Mouse (Mus musculus) forebrain, embryonic 14.5 days (tissue): ENCODE data around the gene Gpx4. TPM values are rescaled to one million over a fixed set of nuclear protein-coding genes. Genes with fewer than 3 reads are reported as not detected.

Experiments
- ATAC-seq: fragments of 200-750 bp; cut with Nextera tagmentation; 2 replicates; pipeline ENCODE4 v1.8.0; 2017; ENCODE audit warnings: mild to moderate bottlenecking, moderate library complexity
- DNase-seq: peaks from one replicate; pipeline ENCODE4 v3.0.0-alpha.2; 2015; ENCODE audit warnings: low spot score
- H3K27ac ChIP-seq: fragments of 300-500 bp; sonication (generic); 2 replicates; pipeline ENCODE4 v1.5.1; 2014; ENCODE audit warnings: low read depth, mild to moderate bottlenecking, control low read depth, low read length, moderate library complexity
- H3K27me3 ChIP-seq: fragments of 300-500 bp; sonication (generic); replicated peaks from 2 replicates; pipeline ENCODE4 v1.6.1; 2014; ENCODE audit warnings: low read length, control low read depth, mixed read lengths; ENCODE audit not compliant: control insufficient read depth, insufficient read depth
- H3K36me3 ChIP-seq: fragments of 300-500 bp; sonication (generic); 2 replicates; pipeline ENCODE4 v1.6.1; 2014; ENCODE audit warnings: low read length, control low read depth; ENCODE audit not compliant: control insufficient read depth, insufficient read depth
- H3K4me1 ChIP-seq: fragments of 300-500 bp; sonication (generic); 2 replicates; pipeline ENCODE4 v1.6.1; 2014; ENCODE audit warnings: antibody characterized with exemption, low read length, control low read depth; ENCODE audit not compliant: control insufficient read depth, insufficient read depth
- H3K4me2 ChIP-seq: fragments of 300-500 bp; sonication (generic); 2 replicates; pipeline ENCODE4 v1.6.1; 2014; ENCODE audit warnings: mild to moderate bottlenecking, control low read depth, low read length
- H3K4me3 ChIP-seq: fragments of 300-500 bp; sonication (generic); 2 replicates; pipeline ENCODE4 v1.5.1; 2014; ENCODE audit warnings: low read depth, low read length, control low read depth
- H3K9ac ChIP-seq: fragments of 300-500 bp; sonication (generic); 2 replicates; pipeline ENCODE4 v1.6.1; 2014; ENCODE audit warnings: mild to moderate bottlenecking, low read length, control low read depth, moderate library complexity
- H3K9me3 ChIP-seq: fragments of 300-500 bp; sonication (generic); replicated peaks from 2 replicates; pipeline ENCODE4 v1.6.1; 2016; ENCODE audit warnings: low read length, control low read depth, mixed read lengths; ENCODE audit not compliant: control insufficient read depth
- WGBS: fragments of 180-500 bp; shearing (Covaris S2); extraction: QIAGEN DNeasy Blood & Tissue Kit; methylation state at CpG from one replicate; pipeline ENCODE4 v1.1.7; 2014; 5-methylcytosine and 5-hydroxymethylcytosine counted together
- polyA plus RNA-seq: library from polyadenylated mRNA; unstranded; fragments of >200 nt; fragmentation: Nextera tagmentation; extraction: Ambion mirVana; gene quantifications from 2 replicates; pipeline ENCODE4 v1.2.1, GENCODE M21; 2014

The Gpx4 gene
- polyA plus RNA-seq, 1 experiment from 2014 or later, result 632 TPM

GRCm38 (mm10) chr10:80014484-80015290 lies 32.3 kb upstream of the Gpx4 start:
- no peak overlapping the region for H3K4me2 ChIP-seq
- peaks cover 36% of the 10 kb centered on the region for H3K27me3 ChIP-seq
- H3K27ac ChIP-seq, result no peak overlapping the region

GRCm38 (mm10) chr10:80015583-80015982 lies 31.4 kb upstream of the Gpx4 start:
- H3K27ac ChIP-seq, result no peak overlapping the region
- no peaks in the 10 kb centered on the region for H3K4me1 ChIP-seq
- no peak overlapping the region for H3K4me2 ChIP-seq
- H3K9me3 ChIP-seq, result peaks cover 6% of the 10 kb centered on the region; the same call in 1 of the 2 replicates
- 79% methylated on average over 10 of the region's 10 CpGs for WGBS
- no peak overlapping the region for H3K4me3 ChIP-seq
- DNase-seq (no peak), ATAC-seq (no peak)
- peaks cover 44% of the 10 kb centered on the region for H3K27me3 ChIP-seq
- H3K9ac ChIP-seq, result no peak overlapping the region
- peaks cover 3% of the 10 kb centered on the region; the same call in 1 of the 2 replicates for H3K36me3 ChIP-seq

More at GRCm38 (mm10) chr10:80014484-80015290, 32.3 kb upstream of the Gpx4 start:
- Histone ChIP-seq H3K9ac (no peak overlapping the region), H3K4me3 (no peak overlapping the region), H3K9me3 (peaks cover 8% of the 10 kb centered on the region; the same call in 1 of the 2 replicates), H3K36me3 (peaks cover 3% of the 10 kb centered on the region; the same call in 1 of the 2 replicates), H3K4me1 (no peaks in the 10 kb centered on the region)
- WGBS, result 22% methylated on average over 28 of the region's 28 CpGs
- ATAC-seq (no peak), DNase-seq (no peak)

- 0 out of 2 replicates have a peak, but pooled peaks cover 2% of the 10 kb centered on the region for H3K9me3 ChIP-seq
- 72% methylated on average over 11 of the region's 11 CpGs for WGBS
- H3K9ac ChIP-seq, result no peak within 1 kb of the TSS
- ATAC-seq, result no peak
- H3K4me1 ChIP-seq, result no peaks in the 10 kb centered on the region
- no peak within 1 kb of the TSS for H3K27ac ChIP-seq
- H3K27me3 ChIP-seq, result peaks cover 41% of the 10 kb centered on the region
- no peaks in the 10 kb centered on the region for H3K36me3 ChIP-seq
- no peak within 1 kb of the TSS for H3K4me3 ChIP-seq
- H3K4me2 ChIP-seq, result no peak within 1 kb of the TSS
- no peak for DNase-seq
These were observed 30.5 kb upstream of the Gpx4 start, which contains the start of gene Arhgap45 for GRCm38 (mm10) chr10:80016511-80016910. Gene Arhgap45 (plus strand): TSS chr10:80016653.

GRCm38 (mm10) chr10:80016931-80017330 lies 30.0 kb upstream of the Gpx4 start:
- Histone ChIP-seq H3K36me3 (no peaks in the 10 kb centered on the region), H3K9ac (no peak overlapping the region), H3K27me3 (peaks cover 41% of the 10 kb centered on the region), H3K9me3 (no peaks in the 10 kb centered on the region), H3K4me3 (no peak overlapping the region), H3K4me2 (no peak overlapping the region), H3K4me1 (no peaks in the 10 kb centered on the region), H3K27ac (no peak overlapping the region)
- DNase-seq (no peak), ATAC-seq (no peak)
- WGBS, result 85% methylated on average over 10 of the region's 10 CpGs

- Histone ChIP-seq H3K9me3 (no peaks in the 10 kb centered on the region), H3K27me3 (peaks cover 41% of the 10 kb centered on the region), H3K4me3 (no peak overlapping the region), H3K9ac (no peak overlapping the region), H3K27ac (no peak overlapping the region), H3K4me1 (no peaks in the 10 kb centered on the region), H3K36me3 (no peaks in the 10 kb centered on the region), H3K4me2 (no peak overlapping the region)
- DNase-seq (no peak), ATAC-seq (no peak)
- 72% methylated on average over 3 of the region's 3 CpGs for WGBS
These were observed 29.6 kb upstream of the Gpx4 start for GRCm38 (mm10) chr10:80017361-80017760.

- no peak for DNase-seq
- no peaks in the 10 kb centered on the region for H3K4me1 ChIP-seq
- H3K27me3 ChIP-seq, result peaks cover 41% of the 10 kb centered on the region
- no peak overlapping the region for H3K9ac ChIP-seq
- no peak overlapping the region for H3K27ac ChIP-seq
- no peaks in the 10 kb centered on the region for H3K9me3 ChIP-seq
- WGBS, result 80% methylated on average over 14 of the region's 14 CpGs
- ATAC-seq, result no peak
- no peaks in the 10 kb centered on the region for H3K36me3 ChIP-seq
- no peak overlapping the region for H3K4me2 ChIP-seq
- no peak overlapping the region for H3K4me3 ChIP-seq
These were observed 29.2 kb upstream of the Gpx4 start for GRCm38 (mm10) chr10:80017771-80018170.

GRCm38 (mm10) chr10:80018739-80019297 lies 28.1 kb upstream of the Gpx4 start:
- no peaks in the 10 kb centered on the region for H3K36me3 ChIP-seq
- 11% methylated on average over 13 of the region's 15 CpGs for WGBS
- no peak overlapping the region for H3K9ac ChIP-seq
- no peaks in the 10 kb centered on the region for H3K4me1 ChIP-seq
- H3K27ac ChIP-seq, result no peak overlapping the region
- no peak for DNase-seq
- no peaks in the 10 kb centered on the region for H3K9me3 ChIP-seq
- H3K4me3 ChIP-seq, result no peak overlapping the region
- ATAC-seq, result no peak
- H3K4me2 ChIP-seq, result no peak overlapping the region
- peaks cover 31% of the 10 kb centered on the region for H3K27me3 ChIP-seq

GRCm38 (mm10) chr10:80019471-80020131 lies 27.4 kb upstream of the Gpx4 start:
- H3K9me3 ChIP-seq, result no peaks in the 10 kb centered on the region
- DNase-seq, result no peak
- H3K4me1 ChIP-seq, result no peaks in the 10 kb centered on the region
- H3K9ac ChIP-seq, result 0 out of 2 replicates have a peak overlapping the region, but pooled peaks have one; percentile 40
- WGBS, result 3% methylated on average over 20 of the region's 20 CpGs
- peaks cover 23% of the 10 kb centered on the region for H3K27me3 ChIP-seq
- H3K4me3 ChIP-seq, result no peak overlapping the region
- no peaks in the 10 kb centered on the region for H3K36me3 ChIP-seq
- H3K27ac ChIP-seq, result no peak overlapping the region
- ATAC-seq, result no peak
- peak overlapping the region; percentile 6; the same call in 1 of the 2 replicates for H3K4me2 ChIP-seq
